Mouse (Mus musculus) liver, postnatal 0 days (tissue): ENCODE results near the gene Nop2.

ENCODE experiments used
- CTCF ChIP-seq: sonication (generic); IDR thresholded peaks from 2 replicates; pipeline ENCODE4 v1.5.1; 2016; ENCODE audit warnings: antibody characterized with exemption, low read depth
- EP300 ChIP-seq: IDR thresholded peaks from 2 replicates; pipeline ENCODE4 v1.6.1; 2016; ENCODE audit warnings: antibody characterized with exemption, low read depth, mild to moderate bottlenecking

- TF ChIP-seq CTCF = no peak
- TF ChIP-seq EP300 = no peak
These were observed 3.0 kb upstream of the Nop2 start for GRCm38 (mm10) chr6:125128724-125129123.
